Mouse (Mus musculus) forebrain, embryonic 16.5 days (tissue): ENCODE measurements around the gene Zfp784. TPM values are rescaled to one million over a fixed set of nuclear protein-coding genes. Genes with fewer than 3 reads are reported as not detected.

Experiments used
- ATAC-seq: fragments of 200-750 bp; cut with Nextera tagmentation; 2 replicates; pipeline ENCODE4 v1.8.0; 2017; ENCODE audit warnings: mild to moderate bottlenecking, moderate library complexity
- H3K27ac ChIP-seq: fragments of 300-500 bp; sonication (generic); 2 replicates; pipeline ENCODE4 v1.5.1; 2014; ENCODE audit warnings: low read length, control low read depth
- H3K27me3 ChIP-seq: fragments of 300-500 bp; sonication (generic); replicated peaks from 2 replicates; pipeline ENCODE4 v1.6.1; 2014; ENCODE audit warnings: low read length; ENCODE audit not compliant: control insufficient read depth, insufficient read depth
- H3K36me3 ChIP-seq: fragments of 300-500 bp; sonication (generic); 2 replicates; pipeline ENCODE4 v1.6.1; 2014; ENCODE audit not compliant: control insufficient read depth, insufficient read depth
- H3K4me1 ChIP-seq: fragments of 300-500 bp; sonication (generic); replicated peaks from 2 replicates; pipeline ENCODE4 v1.6.1; 2014; ENCODE audit warnings: low read length; ENCODE audit not compliant: control insufficient read depth, insufficient read depth
- H3K4me2 ChIP-seq: fragments of 300-500 bp; sonication (generic); 2 replicates; pipeline ENCODE4 v1.6.1; 2014; ENCODE audit warnings: mild to moderate bottlenecking, low read length, control low read depth
- H3K4me3 ChIP-seq: fragments of 300-500 bp; sonication (generic); replicated peaks from 2 replicates; pipeline ENCODE4 v1.5.1; 2014; ENCODE audit warnings: mild to moderate bottlenecking, low read length, control low read depth
- H3K9ac ChIP-seq: fragments of 300-500 bp; sonication (generic); replicated peaks from 2 replicates; pipeline ENCODE4 v1.6.1; 2014; ENCODE audit warnings: low read depth, low read length, control low read depth
- H3K9me3 ChIP-seq: fragments of 300-500 bp; sonication (generic); 2 replicates; pipeline ENCODE4 v1.6.1; 2016; ENCODE audit warnings: low read length; ENCODE audit not compliant: control insufficient read depth
- WGBS: fragments of 180-500 bp; shearing (Covaris S2); extraction: QIAGEN DNeasy Blood & Tissue Kit; methylation state at CpG from one replicate; pipeline ENCODE4 v1.1.7; 2014; 5-methylcytosine and 5-hydroxymethylcytosine counted together
- polyA plus RNA-seq: library from polyadenylated mRNA; unstranded; fragments of >200 nt; fragmentation: Nextera tagmentation; extraction: Ambion mirVana; gene quantifications from 2 replicates; pipeline ENCODE4 v1.2.1, GENCODE M21; 2015

The Zfp784 gene
- polyA plus RNA-seq, 1 experiment from 2014 or later = 9.5 TPM

GRCm38 (mm10) chr7:5060239-5060731 is 22.0 kb upstream of the Zfp784 start:
- H3K4me1 ChIP-seq = peaks cover 53% of the 10 kb centered on the region
- H3K36me3 ChIP-seq = no peaks in the 10 kb centered on the region
- peak overlapping the region; percentile 71 for H3K9ac ChIP-seq
- 2% methylated on average over 27 of the region's 27 CpGs for WGBS
- no peak for ATAC-seq
- no peaks in the 10 kb centered on the region for H3K9me3 ChIP-seq
- peak overlapping the region; percentile 82 for H3K4me2 ChIP-seq
- peak overlapping the region; percentile 96 for H3K27ac ChIP-seq
- H3K4me3 ChIP-seq = peak overlapping the region; percentile 83
- H3K27me3 ChIP-seq = peaks cover 17% of the 10 kb centered on the region

GRCm38 (mm10) chr7:5059421-5059820 is 21.2 kb upstream of the Zfp784 start:
- 89% methylated on average over 12 of the region's 12 CpGs for WGBS
- Histone ChIP-seq H3K4me3 (no peak overlapping the region), H3K9me3 (no peaks in the 10 kb centered on the region), H3K4me1 (peaks cover 55% of the 10 kb centered on the region), H3K27me3 (peaks cover 26% of the 10 kb centered on the region), H3K4me2 (peak overlapping the region; percentile 82; the same call in 1 of the 2 replicates), H3K27ac (no peak overlapping the region), H3K9ac (no peak overlapping the region), H3K36me3 (no peaks in the 10 kb centered on the region)
- ATAC-seq = no peak

- peaks cover 32% of the 10 kb centered on the region for H3K27me3 ChIP-seq
- H3K4me2 ChIP-seq = no peak overlapping the region
- no peaks in the 10 kb centered on the region for H3K36me3 ChIP-seq
- H3K27ac ChIP-seq = no peak overlapping the region
- ATAC-seq = no peak
- WGBS = 81% methylated on average over 1 of the region's 1 CpGs
- H3K9me3 ChIP-seq = no peaks in the 10 kb centered on the region
- H3K9ac ChIP-seq = no peak overlapping the region
- peaks cover 55% of the 10 kb centered on the region for H3K4me1 ChIP-seq
- no peak overlapping the region for H3K4me3 ChIP-seq
Measured at GRCm38 (mm10) chr7:5058631-5059030, 20.4 kb upstream of the Zfp784 start.

GRCm38 (mm10) chr7:5057804-5058203 is 19.6 kb upstream of the Zfp784 start:
- Histone ChIP-seq H3K4me1 (peaks cover 57% of the 10 kb centered on the region), H3K4me2 (peak overlapping the region; percentile 64), H3K9me3 (no peaks in the 10 kb centered on the region), H3K4me3 (peak overlapping the region; percentile 62), H3K9ac (no peak overlapping the region), H3K27ac (no peak overlapping the region), H3K27me3 (peaks cover 40% of the 10 kb centered on the region), H3K36me3 (no peaks in the 10 kb centered on the region)
- WGBS = 48% methylated on average over 11 of the region's 11 CpGs
- no peak for ATAC-seq

- H3K4me3 ChIP-seq = peak overlapping the region; percentile 62
- no peaks in the 10 kb centered on the region for H3K36me3 ChIP-seq
- H3K27ac ChIP-seq = no peak overlapping the region
- H3K27me3 ChIP-seq = peaks cover 44% of the 10 kb centered on the region
- H3K4me1 ChIP-seq = peaks cover 61% of the 10 kb centered on the region
- WGBS = 33% methylated on average over 8 of the region's 8 CpGs
- H3K4me2 ChIP-seq = peak overlapping the region; percentile 64
- ATAC-seq = no peak
- no peaks in the 10 kb centered on the region for H3K9me3 ChIP-seq
- H3K9ac ChIP-seq = peak overlapping the region; percentile 74
Measured at GRCm38 (mm10) chr7:5057381-5057780, 19.1 kb upstream of the Zfp784 start.

GRCm38 (mm10) chr7:5056651-5057263 is 18.5 kb upstream of the Zfp784 start:
- no peaks in the 10 kb centered on the region for H3K36me3 ChIP-seq
- peak; percentile 5; the same call in 1 of the 2 replicates for ATAC-seq
- H3K4me2 ChIP-seq = peak overlapping the region; percentile 64
- no peaks in the 10 kb centered on the region for H3K9me3 ChIP-seq
- 2% methylated on average over 55 of the region's 55 CpGs for WGBS
- H3K27ac ChIP-seq = peak overlapping the region; percentile 58
- peak overlapping the region; percentile 62 for H3K4me3 ChIP-seq
- H3K27me3 ChIP-seq = peaks cover 48% of the 10 kb centered on the region
- H3K9ac ChIP-seq = peak overlapping the region; percentile 74
- peaks cover 67% of the 10 kb centered on the region for H3K4me1 ChIP-seq

GRCm38 (mm10) chr7:5053456-5054179 is 15.4 kb upstream of the Zfp784 start:
- no peak for ATAC-seq
- H3K36me3 ChIP-seq = no peaks in the 10 kb centered on the region
- H3K9me3 ChIP-seq = no peaks in the 10 kb centered on the region
- H3K9ac ChIP-seq = peak overlapping the region; percentile 80
- no peak overlapping the region for H3K27ac ChIP-seq
- H3K27me3 ChIP-seq = peaks cover 48% of the 10 kb centered on the region
- H3K4me2 ChIP-seq = peak overlapping the region; percentile 94
- 11% methylated on average over 32 of the region's 32 CpGs for WGBS
- H3K4me3 ChIP-seq = peak overlapping the region; percentile 67
- peaks cover 52% of the 10 kb centered on the region for H3K4me1 ChIP-seq

GRCm38 (mm10) chr7:5052931-5053343 is 14.7 kb upstream of the Zfp784 start:
- Histone ChIP-seq H3K27me3 (peaks cover 47% of the 10 kb centered on the region), H3K9me3 (no peaks in the 10 kb centered on the region), H3K4me3 (peak overlapping the region; percentile 67), H3K36me3 (no peaks in the 10 kb centered on the region), H3K9ac (peak overlapping the region; percentile 80), H3K4me1 (peaks cover 52% of the 10 kb centered on the region), H3K27ac (no peak overlapping the region), H3K4me2 (peak overlapping the region; percentile 94)
- no peak for ATAC-seq
- 3% methylated on average over 45 of the region's 45 CpGs for WGBS

- ATAC-seq = no peak
- peak overlapping the region; percentile 94 for H3K4me2 ChIP-seq
- peaks cover 43% of the 10 kb centered on the region for H3K27me3 ChIP-seq
- H3K4me1 ChIP-seq = peaks cover 47% of the 10 kb centered on the region
- no peak overlapping the region for H3K27ac ChIP-seq
- peak overlapping the region; percentile 80 for H3K9ac ChIP-seq
- H3K4me3 ChIP-seq = peak overlapping the region; percentile 67
- 7% methylated on average over 6 of the region's 12 CpGs for WGBS
- no peaks in the 10 kb centered on the region for H3K9me3 ChIP-seq
- H3K36me3 ChIP-seq = no peaks in the 10 kb centered on the region
Measured at GRCm38 (mm10) chr7:5052438-5052837, 14.2 kb upstream of the Zfp784 start.
